In the genomic region with DNA sequence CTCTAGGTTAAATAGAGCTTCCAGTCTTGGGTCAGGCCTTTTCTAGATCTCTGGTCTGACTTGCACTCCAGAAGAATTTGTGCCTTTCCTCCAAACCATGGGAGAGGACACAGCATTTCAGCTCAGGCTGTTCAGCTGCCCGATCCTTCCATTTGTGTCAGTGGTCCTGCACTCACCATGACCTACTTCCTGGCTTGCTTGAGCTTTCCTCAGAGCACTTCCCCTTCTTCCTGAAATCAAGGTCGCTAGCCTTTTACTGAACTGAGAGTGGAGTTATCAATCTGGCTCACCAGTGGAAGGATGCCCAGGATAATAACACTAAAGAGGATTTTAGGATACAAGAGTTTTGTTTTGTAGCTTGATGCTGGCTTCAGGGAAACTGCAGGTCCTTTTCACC, we compare ENCODE assay signal across 8 mouse cellular contexts.
DNase-seq lines count a peak whose midpoint lies in the region; ATAC-seq and TF ChIP-seq lines count a peak whose summit lies in the region.
"Not testable (repeated sequence)": the region's sequence is repeated elsewhere in the genome, so short reads cannot be mapped to it uniquely, and the experiment has no call there.

No protein-coding gene starts in this region.

- TF ChIP-seq CTCF in thymus, adult 2 months (IDR thresholded peaks at IDR 0.05; ENCODE audit: borderline replicate concordance, control insufficient read depth, extremely low read depth, insufficient read depth, low read length, poor library complexity): not testable (repeated sequence)

- peak; percentile 49; the same call in 1 of the 2 replicates for ATAC-seq in cerebellum, adult (ENCODE audit: insufficient number of reproducible peaks, low FRiP score, low TSS enrichment)
- not testable (repeated sequence) for ATAC-seq in forebrain, embryonic 13.5 days; heart, embryonic 16.5 days (replicated peaks; ENCODE audit: extremely low read depth, insufficient read depth, low FRiP score); intestine, embryonic 16.5 days; limb, embryonic 15.5 days (ENCODE audit: insufficient number of reproducible peaks, low FRiP score, low TSS enrichment, low read depth); neural tube, embryonic 11.5 days (ENCODE audit: insufficient read depth, low FRiP score, low TSS enrichment)

- not testable (repeated sequence) for H3K9me3 ChIP-seq in forebrain, embryonic 13.5 days (replicated peaks); heart, embryonic 16.5 days (replicated peaks; ENCODE audit: control insufficient read depth, low read length); intestine, embryonic 16.5 days (ENCODE audit: control insufficient read depth, low read length); limb, embryonic 15.5 days; neural tube, embryonic 11.5 days (ENCODE audit: control insufficient read depth, low read length)

- WGBS in forebrain, embryonic 13.5 days: 17% methylated on average over 2 of the region's 2 CpGs
- WGBS in heart, embryonic 16.5 days: 3% methylated on average over 2 of the region's 2 CpGs
- 7% methylated on average over 2 of the region's 2 CpGs for WGBS in intestine, embryonic 16.5 days
- 27% methylated on average over 2 of the region's 2 CpGs for WGBS in limb, embryonic 15.5 days
- WGBS in macrophage (ENCODE audit: missing documents): 0% methylated on average over 1 of the region's 2 CpGs
- WGBS in neural tube, embryonic 11.5 days: 17% methylated on average over 2 of the region's 2 CpGs
- 6% methylated on average over 2 of the region's 2 CpGs for WGBS in thymus, adult 2 months

- not testable (repeated sequence) for H3K27me3 ChIP-seq in forebrain, embryonic 13.5 days; heart, embryonic 16.5 days (ENCODE audit: control insufficient read depth, insufficient read depth, low read length); intestine, embryonic 16.5 days (replicated peaks; ENCODE audit: control insufficient read depth, insufficient read depth, low read length); limb, embryonic 15.5 days; neural tube, embryonic 11.5 days (ENCODE audit: control insufficient read depth, insufficient read depth, low read length); thymus, adult 2 months (ENCODE audit: control insufficient read depth, insufficient read depth, low read length)

- TF ChIP-seq POLR2A in thymus, adult 2 months (IDR thresholded peaks at IDR 0.05; ENCODE audit: control insufficient read depth, extremely low read depth, insufficient read depth, low read length, poor library complexity): not testable (repeated sequence)

- H3K4me2 ChIP-seq in forebrain, embryonic 13.5 days: peak overlapping the region; percentile 69
- H3K4me2 ChIP-seq in heart, embryonic 16.5 days (ENCODE audit: low read depth, low read length): peak overlapping the region; percentile 56
- peak overlapping the region; percentile 58 for H3K4me2 ChIP-seq in intestine, embryonic 16.5 days (ENCODE audit: low read depth, low read length)
- H3K4me2 ChIP-seq in limb, embryonic 15.5 days: peak overlapping the region; percentile 57
- H3K4me2 ChIP-seq in neural tube, embryonic 11.5 days (ENCODE audit: low read depth): peak overlapping the region; percentile 58

- not testable (repeated sequence) for DNase-seq in neural tube, embryonic 11.5 days (ENCODE audit: low spot score); thymus, adult 2 months

- H3K79me2 ChIP-seq in macrophage (ENCODE audit: inconsistent target): not testable (repeated sequence)

- not testable (repeated sequence) for H3K4me1 ChIP-seq in forebrain, embryonic 13.5 days; heart, embryonic 16.5 days (ENCODE audit: control insufficient read depth, insufficient read depth, low read length); intestine, embryonic 16.5 days (ENCODE audit: control insufficient read depth, insufficient read depth, low read length); limb, embryonic 15.5 days; neural tube, embryonic 11.5 days (ENCODE audit: control insufficient read depth, insufficient read depth, low read length); thymus, adult 2 months (replicated peaks; ENCODE audit: control insufficient read depth, insufficient read depth, low read length)

- H3K27ac ChIP-seq in forebrain, embryonic 13.5 days; neural tube, embryonic 11.5 days (ENCODE audit: low read depth, low read length): not testable (repeated sequence)
- peak overlapping the region; percentile 66 for H3K27ac ChIP-seq in heart, embryonic 16.5 days (ENCODE audit: low read length)
- peak overlapping the region; percentile 78 for H3K27ac ChIP-seq in intestine, embryonic 16.5 days (ENCODE audit: low read length)
- peak overlapping the region; percentile 86 for H3K27ac ChIP-seq in limb, embryonic 15.5 days
- peak overlapping the region; percentile 72 for H3K27ac ChIP-seq in macrophage
- peak overlapping the region; percentile 88 for H3K27ac ChIP-seq in thymus, adult 2 months (ENCODE audit: control insufficient read depth, insufficient read depth, low read length)

- not testable (repeated sequence) for H3K36me3 ChIP-seq in forebrain, embryonic 13.5 days (ENCODE audit: poor library complexity, severe bottlenecking); heart, embryonic 16.5 days (ENCODE audit: control insufficient read depth, insufficient read depth); intestine, embryonic 16.5 days (ENCODE audit: control insufficient read depth, insufficient read depth, low read length); limb, embryonic 15.5 days; macrophage (ENCODE audit: inconsistent target); neural tube, embryonic 11.5 days (ENCODE audit: control insufficient read depth, insufficient read depth, low read length); thymus, adult 2 months (ENCODE audit: control insufficient read depth, insufficient read depth, low read length)

- peak overlapping the region; percentile 58 for H3K4me3 ChIP-seq in forebrain, embryonic 13.5 days
- H3K4me3 ChIP-seq in heart, embryonic 16.5 days (ENCODE audit: low read length): peak overlapping the region; percentile 48
- H3K4me3 ChIP-seq in intestine, embryonic 16.5 days (ENCODE audit: low read length): peak overlapping the region; percentile 55
- peak overlapping the region; percentile 58 for H3K4me3 ChIP-seq in limb, embryonic 15.5 days
- peak overlapping the region; percentile 62 for H3K4me3 ChIP-seq in macrophage (ENCODE audit: inconsistent target)
- peak overlapping the region; percentile 50 for H3K4me3 ChIP-seq in neural tube, embryonic 11.5 days (ENCODE audit: low read depth, low read length)
- H3K4me3 ChIP-seq in thymus, adult 2 months (ENCODE audit: control insufficient read depth, insufficient read depth, low read length): peak overlapping the region; percentile 81

- peak overlapping the region; percentile 68 for H3K9ac ChIP-seq in forebrain, embryonic 13.5 days
- H3K9ac ChIP-seq in heart, embryonic 16.5 days (ENCODE audit: low read length): peak overlapping the region; percentile 77
- H3K9ac ChIP-seq in intestine, embryonic 16.5 days (ENCODE audit: low read depth, low read length): peak overlapping the region; percentile 60
- H3K9ac ChIP-seq in limb, embryonic 15.5 days: peak overlapping the region; percentile 39
- H3K9ac ChIP-seq in neural tube, embryonic 11.5 days (ENCODE audit: low read length): peak overlapping the region; percentile 53
